Mouse (Mus musculus): ENCODE data around the gene Kdm3a. TPM values are rescaled to one million over a fixed set of nuclear protein-coding genes. Genes with fewer than 3 reads are reported as not detected.

The Kdm3a gene
- polyA plus RNA-seq (2015; fragmentation: Nextera tagmentation; extraction: Ambion mirVana) = 40.2 and 46.7 TPM in 2 replicates

DNA sequence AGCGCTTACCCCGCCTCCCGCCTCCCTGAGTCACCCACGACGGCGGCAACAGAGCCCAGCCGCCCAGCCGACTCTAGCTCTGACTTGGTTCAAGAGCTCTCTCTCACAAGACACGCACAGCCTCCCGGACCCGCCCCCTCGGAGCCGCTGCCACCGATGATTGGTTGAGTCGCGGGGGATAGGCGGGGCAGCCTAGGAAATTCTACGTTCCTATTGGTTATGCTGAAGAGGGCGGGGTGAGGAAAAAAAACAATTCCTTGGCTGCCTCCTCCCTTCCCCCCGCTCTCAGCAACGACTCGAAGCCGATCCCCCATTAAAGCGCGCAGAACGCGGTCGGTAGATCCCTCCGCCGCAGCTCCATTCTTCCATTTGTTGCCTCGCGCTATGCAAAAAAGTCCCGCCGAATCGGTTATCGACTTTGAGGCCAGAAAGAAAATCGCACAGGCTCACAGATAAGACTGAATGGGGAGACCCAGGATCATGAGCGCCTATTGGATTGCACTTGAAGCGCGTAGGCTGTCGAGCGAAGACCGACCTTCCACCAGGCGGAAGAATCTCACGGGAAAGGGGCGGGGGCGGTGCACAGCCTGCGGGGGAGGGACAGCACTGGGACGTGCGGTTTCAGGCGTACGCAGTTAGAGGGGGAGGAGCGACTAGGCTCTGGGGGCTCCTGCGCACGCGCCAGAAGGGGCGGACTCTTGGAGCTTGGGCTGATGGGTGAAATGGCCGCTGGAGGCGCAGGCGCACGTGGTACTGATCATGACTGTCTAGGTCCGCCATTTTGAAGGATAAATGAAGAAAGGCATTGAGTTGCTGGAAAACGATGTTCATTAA, at the start of gene Kdm3a:
Gene Kdm3a (minus strand): TSS at position 162 of the 834 bp plus-strand sequence.
- H3K27me3 ChIP-seq (replicated peaks; ENCODE audit: control insufficient read depth, insufficient read depth, low read length) = no peaks in the 10 kb centered on the region
- H3K4me2 ChIP-seq (ENCODE audit: low read depth, low read length) = peak within 1 kb of the TSS; percentile 80
- H3K27ac ChIP-seq (ENCODE audit: low read length) = peak within 1 kb of the TSS; percentile 99
- WGBS = under 1% methylated on average over 63 of the region's 63 CpGs
- peaks cover 8% of the 10 kb centered on the region for H3K4me1 ChIP-seq (ENCODE audit: control insufficient read depth, insufficient read depth, low read length)
- H3K36me3 ChIP-seq (ENCODE audit: control insufficient read depth, insufficient read depth, low read length) = no peaks in the 10 kb centered on the region
- no peaks in the 10 kb centered on the region for H3K9me3 ChIP-seq (ENCODE audit: control insufficient read depth, low read length)
- H3K4me3 ChIP-seq (ENCODE audit: low read length) = peak within 1 kb of the TSS; percentile 89
- peak within 1 kb of the TSS; percentile 89 for H3K9ac ChIP-seq (ENCODE audit: low read depth, low read length)
- ATAC-seq = peak; percentile 95

DNA sequence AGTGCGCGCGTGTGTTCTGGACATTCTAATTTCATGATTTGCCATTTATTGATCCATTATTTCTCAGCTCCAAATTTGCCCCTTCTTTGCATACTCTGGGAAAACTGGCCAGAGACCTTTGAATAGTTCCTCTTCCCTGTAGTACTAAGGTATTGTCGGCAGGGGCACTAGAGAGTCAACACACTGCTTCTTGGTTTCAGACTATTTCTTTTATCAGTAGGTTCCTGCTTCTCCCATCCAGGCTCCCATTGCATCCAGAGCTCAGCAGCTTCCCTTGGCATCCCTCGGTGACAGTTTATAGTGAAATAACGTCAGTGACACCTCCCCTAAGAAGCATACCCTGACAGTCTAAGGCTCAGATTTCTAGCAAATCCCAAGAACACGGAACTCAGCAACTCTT, 46.1 kb upstream of the Kdm3a start:
- no peak overlapping the region for H3K4me3 ChIP-seq (ENCODE audit: low read length)
- H3K4me2 ChIP-seq (ENCODE audit: low read depth, low read length) = no peak overlapping the region
- no peaks in the 10 kb centered on the region for H3K4me1 ChIP-seq (ENCODE audit: control insufficient read depth, insufficient read depth, low read length)
- ATAC-seq = no peak
- H3K36me3 ChIP-seq (ENCODE audit: control insufficient read depth, insufficient read depth, low read length) = no peaks in the 10 kb centered on the region
- no peaks in the 10 kb centered on the region for H3K27me3 ChIP-seq (replicated peaks; ENCODE audit: control insufficient read depth, insufficient read depth, low read length)
- H3K27ac ChIP-seq (ENCODE audit: low read length) = no peak overlapping the region
- 65% methylated on average over 7 of the region's 7 CpGs for WGBS
- H3K9me3 ChIP-seq (ENCODE audit: control insufficient read depth, low read length) = no peaks in the 10 kb centered on the region
- no peak overlapping the region for H3K9ac ChIP-seq (ENCODE audit: low read depth, low read length)

DNA sequence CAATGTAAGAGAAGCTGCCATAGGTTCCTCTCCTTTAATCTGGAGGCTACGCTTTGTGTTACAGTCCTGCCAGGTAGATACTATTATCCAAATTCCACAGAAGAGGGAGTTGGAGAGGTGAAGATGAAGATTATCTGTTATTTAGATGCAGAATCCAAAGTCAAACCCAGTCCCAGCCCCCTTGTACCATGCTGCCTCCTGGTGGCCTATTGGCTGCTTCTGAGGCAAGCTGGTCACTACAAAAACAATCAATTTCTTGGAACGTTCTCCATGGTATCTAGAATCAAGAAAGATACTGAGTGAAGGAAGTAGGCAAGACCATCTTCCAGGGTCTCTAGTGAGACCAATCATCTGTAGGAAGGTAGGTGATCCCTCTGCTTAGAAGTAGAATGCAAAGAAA, 40.4 kb upstream of the Kdm3a start:
- Histone ChIP-seq H3K27me3 (replicated peaks; ENCODE audit: control insufficient read depth, insufficient read depth, low read length) (no peaks in the 10 kb centered on the region), H3K4me1 (ENCODE audit: control insufficient read depth, insufficient read depth, low read length) (no peaks in the 10 kb centered on the region), H3K9me3 (ENCODE audit: control insufficient read depth, low read length) (no peaks in the 10 kb centered on the region), H3K9ac (ENCODE audit: low read depth, low read length) (no peak overlapping the region), H3K4me3 (ENCODE audit: low read length) (no peak overlapping the region), H3K36me3 (ENCODE audit: control insufficient read depth, insufficient read depth, low read length) (no peaks in the 10 kb centered on the region), H3K4me2 (ENCODE audit: low read depth, low read length) (no peak overlapping the region), H3K27ac (ENCODE audit: low read length) (no peak overlapping the region)
- ATAC-seq = no peak
- WGBS = 64% methylated on average over 2 of the region's 2 CpGs

DNA sequence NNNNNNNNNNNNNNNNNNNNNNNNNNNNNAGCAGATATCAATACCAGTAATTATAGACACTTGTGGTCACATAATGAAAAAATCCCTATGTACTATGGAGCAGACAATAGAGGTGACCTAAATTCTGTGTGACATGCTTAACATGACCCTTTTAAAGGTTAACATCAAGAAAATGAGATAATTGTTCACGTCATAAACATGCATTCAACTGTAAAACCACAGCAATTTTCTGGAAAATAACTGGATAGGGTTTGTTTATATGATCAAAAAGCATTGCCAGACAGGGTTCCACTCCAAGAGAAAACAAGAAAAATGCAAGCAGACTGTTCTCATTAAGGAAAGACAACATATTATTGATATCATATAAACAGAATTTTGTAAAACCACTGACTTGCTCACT, 31.7 kb upstream of the Kdm3a start:
- H3K27me3 ChIP-seq (replicated peaks; ENCODE audit: control insufficient read depth, insufficient read depth, low read length) = no peaks in the 10 kb centered on the region
- no peak overlapping the region for H3K9ac ChIP-seq (ENCODE audit: low read depth, low read length)
- no peaks in the 10 kb centered on the region for H3K9me3 ChIP-seq (ENCODE audit: control insufficient read depth, low read length)
- H3K4me3 ChIP-seq (ENCODE audit: low read length) = no peak overlapping the region
- ATAC-seq = no peak
- no peak overlapping the region for H3K4me2 ChIP-seq (ENCODE audit: low read depth, low read length)
- 63% methylated on average over 1 of the region's 1 CpGs for WGBS
- peaks cover 2% of the 10 kb centered on the region; the same call in 1 of the 2 replicates for H3K4me1 ChIP-seq (ENCODE audit: control insufficient read depth, insufficient read depth, low read length)
- no peak overlapping the region for H3K27ac ChIP-seq (ENCODE audit: low read length)
- no peaks in the 10 kb centered on the region for H3K36me3 ChIP-seq (ENCODE audit: control insufficient read depth, insufficient read depth, low read length)

DNA sequence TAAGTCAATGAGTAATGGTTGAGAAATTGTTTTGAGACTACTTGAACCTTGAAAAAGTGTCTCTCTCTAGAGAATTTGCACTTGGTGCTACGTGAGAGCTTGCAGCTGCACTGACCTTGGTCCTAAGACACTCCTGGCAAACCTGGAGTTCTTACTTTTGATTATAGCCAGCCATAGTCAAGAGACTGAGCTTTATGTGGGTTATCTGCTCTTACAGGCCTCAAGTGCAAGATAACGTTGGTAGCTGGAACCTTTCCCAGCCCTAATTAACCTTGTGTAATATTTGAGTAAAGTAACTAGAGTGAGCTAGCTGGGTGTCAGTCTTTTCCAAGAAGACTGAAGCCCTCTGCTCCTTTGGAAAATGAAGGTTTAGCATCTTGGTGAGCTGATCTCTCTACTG, 25.5 kb upstream of the Kdm3a start:
- WGBS = 50% methylated on average over 2 of the region's 2 CpGs
- Histone ChIP-seq H3K27ac (ENCODE audit: low read length) (peak overlapping the region; percentile 83), H3K4me1 (ENCODE audit: control insufficient read depth, insufficient read depth, low read length) (peaks cover 12% of the 10 kb centered on the region), H3K36me3 (ENCODE audit: control insufficient read depth, insufficient read depth, low read length) (no peaks in the 10 kb centered on the region), H3K4me3 (ENCODE audit: low read length) (no peak overlapping the region), H3K9ac (ENCODE audit: low read depth, low read length) (no peak overlapping the region), H3K9me3 (ENCODE audit: control insufficient read depth, low read length) (no peaks in the 10 kb centered on the region), H3K27me3 (replicated peaks; ENCODE audit: control insufficient read depth, insufficient read depth, low read length) (no peaks in the 10 kb centered on the region), H3K4me2 (ENCODE audit: low read depth, low read length) (no peak overlapping the region)
- peak; percentile 77 for ATAC-seq

DNA sequence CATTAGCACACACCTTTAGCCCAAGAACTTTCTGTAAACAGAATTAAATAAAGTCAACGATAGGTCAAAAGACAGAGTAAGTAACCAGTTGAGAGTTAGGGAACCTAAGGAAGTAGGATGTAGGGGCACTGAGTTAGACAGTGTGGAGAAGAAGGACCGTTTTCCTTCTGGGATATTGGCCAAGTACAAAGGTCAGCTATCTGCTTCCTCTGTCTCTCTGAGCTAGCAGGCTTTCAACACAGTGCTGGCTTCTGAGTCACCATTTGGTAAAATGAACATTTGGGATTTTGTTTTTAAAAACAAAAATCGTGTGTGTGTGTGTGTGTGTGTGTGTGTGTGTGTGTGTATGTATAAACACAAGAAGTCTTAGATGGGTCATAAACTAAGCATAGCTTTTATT, 23.0 kb upstream of the Kdm3a start:
- no peak overlapping the region for H3K27ac ChIP-seq (ENCODE audit: low read length)
- no peak overlapping the region for H3K9ac ChIP-seq (ENCODE audit: low read depth, low read length)
- WGBS = 36% methylated on average over 3 of the region's 3 CpGs
- H3K9me3 ChIP-seq (ENCODE audit: control insufficient read depth, low read length) = no peaks in the 10 kb centered on the region
- no peaks in the 10 kb centered on the region for H3K27me3 ChIP-seq (replicated peaks; ENCODE audit: control insufficient read depth, insufficient read depth, low read length)
- H3K4me2 ChIP-seq (ENCODE audit: low read depth, low read length) = no peak overlapping the region
- H3K4me1 ChIP-seq (ENCODE audit: control insufficient read depth, insufficient read depth, low read length) = peaks cover 12% of the 10 kb centered on the region
- no peak overlapping the region for H3K4me3 ChIP-seq (ENCODE audit: low read length)
- H3K36me3 ChIP-seq (ENCODE audit: control insufficient read depth, insufficient read depth, low read length) = no peaks in the 10 kb centered on the region
- peak; percentile 75 for ATAC-seq

DNA sequence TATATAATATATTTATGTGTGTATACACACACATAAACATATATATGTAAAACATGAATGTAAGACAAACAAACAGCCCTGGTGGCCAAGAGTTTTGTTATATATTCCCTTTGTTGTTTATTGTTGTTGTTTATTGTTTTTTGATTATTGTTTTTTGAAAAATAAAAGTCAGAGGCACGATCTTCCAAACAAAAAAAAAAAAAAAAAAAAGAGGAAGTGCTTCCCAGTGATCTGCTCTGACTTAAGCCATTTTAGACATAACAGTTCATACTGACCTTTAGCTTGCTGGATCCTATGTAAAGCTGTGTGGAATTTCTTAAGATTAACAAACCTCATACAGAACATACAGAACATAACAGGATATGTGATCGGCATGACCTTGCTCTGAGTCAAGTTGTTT, 19.1 kb upstream of the Kdm3a start:
- no peaks in the 10 kb centered on the region for H3K27me3 ChIP-seq (replicated peaks; ENCODE audit: control insufficient read depth, insufficient read depth, low read length)
- H3K9me3 ChIP-seq (ENCODE audit: control insufficient read depth, low read length) = no peaks in the 10 kb centered on the region
- ATAC-seq = no peak
- no peak overlapping the region for H3K4me2 ChIP-seq (ENCODE audit: low read depth, low read length)
- H3K36me3 ChIP-seq (ENCODE audit: control insufficient read depth, insufficient read depth, low read length) = no peaks in the 10 kb centered on the region
- 87% methylated on average over 2 of the region's 2 CpGs for WGBS
- no peak overlapping the region for H3K9ac ChIP-seq (ENCODE audit: low read depth, low read length)
- H3K4me1 ChIP-seq (ENCODE audit: control insufficient read depth, insufficient read depth, low read length) = peaks cover 9% of the 10 kb centered on the region; the same call in 1 of the 2 replicates
- no peak overlapping the region for H3K27ac ChIP-seq (ENCODE audit: low read length)
- H3K4me3 ChIP-seq (ENCODE audit: low read length) = no peak overlapping the region

DNA sequence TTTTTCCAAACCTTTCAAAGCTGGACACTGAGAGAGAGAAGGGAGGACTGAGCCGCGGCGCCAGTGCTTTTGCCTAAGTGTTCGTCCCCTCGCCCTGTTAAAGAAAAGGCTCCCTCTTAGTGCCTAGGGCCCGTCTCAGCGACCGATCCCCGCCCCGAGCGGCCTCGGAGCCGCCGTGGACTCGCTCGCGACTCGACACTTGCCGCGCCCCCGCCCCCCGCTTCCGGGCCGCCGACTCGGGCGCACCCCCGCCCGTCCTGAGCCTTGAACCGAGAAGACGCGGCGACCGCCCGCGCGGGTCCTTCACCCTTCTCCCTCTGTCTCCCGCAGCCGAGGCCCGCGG, 333 bp downstream of the Kdm3a start:
- no peaks in the 10 kb centered on the region for H3K27me3 ChIP-seq (replicated peaks; ENCODE audit: control insufficient read depth, insufficient read depth, low read length)
- H3K4me3 ChIP-seq (ENCODE audit: low read length) = peak overlapping the region; percentile 89
- peaks cover 8% of the 10 kb centered on the region for H3K4me1 ChIP-seq (ENCODE audit: control insufficient read depth, insufficient read depth, low read length)
- under 1% methylated on average over 40 of the region's 41 CpGs for WGBS
- H3K9ac ChIP-seq (ENCODE audit: low read depth, low read length) = peak overlapping the region; percentile 89
- ATAC-seq = no peak
- peak overlapping the region; percentile 99 for H3K27ac ChIP-seq (ENCODE audit: low read length)
- no peaks in the 10 kb centered on the region for H3K9me3 ChIP-seq (ENCODE audit: control insufficient read depth, low read length)
- H3K4me2 ChIP-seq (ENCODE audit: low read depth, low read length) = peak overlapping the region; percentile 80
- no peaks in the 10 kb centered on the region for H3K36me3 ChIP-seq (ENCODE audit: control insufficient read depth, insufficient read depth, low read length)

DNA sequence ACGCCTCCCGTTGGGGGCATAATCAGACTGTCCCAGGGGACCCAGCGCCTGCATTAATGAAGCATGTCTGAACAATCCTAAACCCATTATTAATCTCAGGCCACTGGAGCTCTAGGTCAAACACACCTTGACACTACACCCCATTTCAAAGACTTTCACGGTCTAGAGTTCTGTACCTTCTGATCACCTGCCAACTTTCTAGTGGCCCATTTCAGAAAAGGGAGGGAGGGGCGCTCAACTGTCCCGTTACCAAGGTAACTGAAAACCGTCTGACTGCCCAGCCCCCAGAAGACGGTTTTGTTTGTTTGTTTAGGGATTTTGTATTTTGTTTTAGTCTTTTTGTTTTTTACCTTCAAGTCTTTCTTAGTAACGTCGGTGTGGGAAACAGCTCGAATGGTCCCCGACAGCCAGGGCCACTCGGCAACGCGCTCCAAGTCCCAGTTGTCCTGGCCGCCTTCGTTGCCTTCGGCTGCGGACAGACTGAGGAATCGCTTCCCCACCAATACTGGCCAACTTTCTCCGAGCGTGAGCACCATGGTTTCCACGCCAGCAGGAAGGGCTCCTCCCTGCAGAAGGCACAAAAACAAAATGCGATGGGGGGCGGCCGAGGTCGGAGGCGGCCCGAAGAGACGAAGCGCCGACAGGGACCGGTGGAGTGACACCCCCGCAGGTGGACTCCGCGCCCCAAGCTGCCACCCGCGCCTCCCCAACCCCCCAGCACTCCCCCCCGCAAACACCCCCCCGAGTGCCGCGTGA, 906 bp downstream of the Kdm3a start:
- Histone ChIP-seq H3K27ac (ENCODE audit: low read length) (peak overlapping the region; percentile 99), H3K4me3 (ENCODE audit: low read length) (peak overlapping the region; percentile 89), H3K4me1 (ENCODE audit: control insufficient read depth, insufficient read depth, low read length) (peaks cover 8% of the 10 kb centered on the region), H3K9ac (ENCODE audit: low read depth, low read length) (peak overlapping the region; percentile 89), H3K27me3 (replicated peaks; ENCODE audit: control insufficient read depth, insufficient read depth, low read length) (no peaks in the 10 kb centered on the region), H3K4me2 (ENCODE audit: low read depth, low read length) (peak overlapping the region; percentile 80), H3K9me3 (ENCODE audit: control insufficient read depth, low read length) (no peaks in the 10 kb centered on the region), H3K36me3 (ENCODE audit: control insufficient read depth, insufficient read depth, low read length) (no peaks in the 10 kb centered on the region)
- peak; percentile 2; the same call in 1 of the 2 replicates for ATAC-seq
- 1% methylated on average over 40 of the region's 42 CpGs for WGBS

Measured in intestine, embryonic 16.5 days (tissue).